Mouse (Mus musculus): ENCODE results near the gene Cbfa2t3.

Cbfa2t3 gene

GRCm38 (mm10) chr8:122717869-122718509 is 19.1 kb upstream of the Cbfa2t3 start:
- DNase-seq = peak; percentile 47

DNA sequence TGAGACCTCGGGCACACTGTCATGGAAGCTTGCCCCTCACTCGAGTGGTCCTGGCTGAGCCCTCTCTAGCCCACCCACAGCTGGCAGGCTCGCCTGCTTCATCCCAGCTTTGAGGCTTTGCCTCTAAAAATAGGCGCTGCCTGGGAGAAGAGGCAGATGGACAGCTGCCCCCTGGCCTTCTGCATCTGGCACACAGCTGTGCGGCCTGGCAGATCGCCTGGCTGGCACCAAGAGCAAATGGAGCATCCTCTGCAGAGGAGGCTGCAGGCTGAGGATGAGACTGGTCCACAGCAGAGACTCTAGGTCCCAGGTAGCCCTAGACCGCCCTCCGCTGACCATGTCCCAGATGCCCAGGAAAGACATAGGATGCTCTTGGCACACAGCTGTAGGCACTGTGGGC is 17.7 kb upstream of the Cbfa2t3 start:
- no peak for DNase-seq

DNA sequence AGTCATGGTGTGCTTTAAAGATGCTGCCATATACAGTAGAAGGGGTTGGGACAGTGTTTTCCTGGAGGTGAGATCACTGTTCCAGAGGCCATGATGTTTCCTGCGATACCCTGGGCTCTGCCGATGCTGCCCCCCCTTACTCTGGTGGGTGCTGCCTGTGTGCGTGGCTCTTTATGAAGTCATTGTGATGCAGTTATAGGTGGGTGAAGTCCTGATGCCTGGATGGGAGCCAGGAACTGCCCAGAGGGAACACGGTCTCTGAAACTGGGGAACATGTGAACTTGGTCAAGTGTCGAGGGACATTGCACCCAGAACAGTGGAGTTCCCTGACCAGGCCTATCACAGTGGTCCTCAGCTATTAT is 14.2 kb upstream of the Cbfa2t3 start:
- no peak for DNase-seq

- DNase-seq = peak; percentile 87
Observed at GRCm38 (mm10) chr8:122712411-122713156, 13.7 kb upstream of the Cbfa2t3 start.

GRCm38 (mm10) chr8:122711891-122712365 is 13.0 kb upstream of the Cbfa2t3 start:
- DNase-seq = peak; percentile 69

DNA sequence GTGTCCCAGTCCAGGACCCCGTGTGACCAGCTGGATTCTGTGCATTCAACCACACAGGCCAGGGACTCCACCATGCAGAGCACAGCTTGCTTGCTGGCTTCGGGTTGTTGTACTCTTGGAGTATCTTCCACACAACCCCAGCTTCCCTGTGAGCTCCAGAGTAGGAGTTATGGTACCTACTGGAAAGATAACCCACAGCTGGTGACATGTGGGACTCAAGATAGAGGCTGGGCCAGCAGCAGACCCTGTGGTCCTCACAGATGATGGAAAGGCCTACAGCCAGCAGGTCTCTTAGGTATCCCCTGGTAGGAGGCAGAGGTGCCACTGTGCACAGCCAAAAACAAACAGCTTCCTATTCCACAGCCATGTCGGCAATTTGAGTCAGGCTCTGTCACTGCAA is 12.6 kb upstream of the Cbfa2t3 start:
- no peak for DNase-seq

- DNase-seq = peak; percentile 91
Observed at GRCm38 (mm10) chr8:122709340-122710111, 10.6 kb upstream of the Cbfa2t3 start.

DNA sequence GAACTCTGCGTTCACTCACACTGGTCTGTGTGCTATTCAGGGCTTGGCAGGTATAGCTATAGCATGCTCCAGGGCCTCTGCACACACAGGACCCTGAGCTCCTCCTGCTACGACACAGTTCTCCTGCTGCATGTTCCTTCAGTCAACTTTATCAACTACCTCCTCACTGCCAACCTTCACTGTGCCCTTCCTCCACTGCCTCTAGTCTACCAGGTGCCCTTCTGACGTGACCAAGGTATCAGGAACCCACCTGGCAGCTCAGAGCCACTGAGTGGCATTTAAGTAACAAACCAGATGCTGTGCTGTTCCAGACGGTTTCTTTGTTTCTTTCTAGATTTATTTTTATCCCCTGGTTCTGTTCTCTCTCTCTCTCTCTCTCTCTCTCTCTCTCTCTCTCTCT is 8.3 kb upstream of the Cbfa2t3 start:
- DNase-seq = peak; percentile 50

- no peak for DNase-seq
Observed at GRCm38 (mm10) chr8:122705901-122706561, 7.1 kb upstream of the Cbfa2t3 start.

DNA sequence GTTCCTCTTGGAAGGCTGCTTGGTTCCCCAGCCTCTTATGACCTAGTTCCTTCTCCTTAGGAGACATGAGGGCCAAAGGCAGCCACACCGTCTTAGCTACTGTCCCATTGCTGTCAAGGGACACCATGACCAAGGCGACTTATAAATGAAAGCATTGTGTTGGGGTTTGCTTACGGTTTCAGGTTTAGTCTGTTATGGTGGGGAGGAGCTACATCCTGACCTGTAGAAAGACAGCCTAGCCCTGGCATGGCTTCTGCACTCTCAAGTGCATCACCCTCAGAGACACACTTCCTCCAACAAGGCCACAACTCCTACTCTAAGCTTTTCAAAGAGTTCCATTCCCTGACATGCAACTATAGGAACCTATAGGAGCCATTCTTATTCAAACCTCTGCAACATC is 5.7 kb upstream of the Cbfa2t3 start:
- DNase-seq = no peak

DNA sequence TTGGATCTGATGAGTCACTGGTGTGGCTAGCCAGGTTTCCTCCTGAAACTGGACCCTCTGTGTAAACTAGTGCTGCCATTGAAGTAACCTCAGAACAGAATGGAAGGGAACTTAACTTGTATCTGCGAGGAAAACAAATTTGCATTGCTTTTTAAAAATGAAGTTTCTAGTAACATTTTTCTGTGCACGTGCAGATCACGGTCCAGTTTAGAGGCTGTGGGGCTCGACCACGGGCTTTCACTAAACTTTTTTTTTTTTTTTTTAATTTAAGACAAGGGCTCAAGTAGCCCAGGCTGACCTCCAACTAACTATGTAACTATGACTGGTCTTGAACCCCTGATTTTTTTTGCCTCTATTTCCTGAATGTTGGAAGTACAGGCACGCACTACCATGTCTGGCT is 4.0 kb upstream of the Cbfa2t3 start:
- no peak for DNase-seq

- peak; percentile 79 for DNase-seq
Observed at GRCm38 (mm10) chr8:122702301-122702941, 3.5 kb upstream of the Cbfa2t3 start.

DNA sequence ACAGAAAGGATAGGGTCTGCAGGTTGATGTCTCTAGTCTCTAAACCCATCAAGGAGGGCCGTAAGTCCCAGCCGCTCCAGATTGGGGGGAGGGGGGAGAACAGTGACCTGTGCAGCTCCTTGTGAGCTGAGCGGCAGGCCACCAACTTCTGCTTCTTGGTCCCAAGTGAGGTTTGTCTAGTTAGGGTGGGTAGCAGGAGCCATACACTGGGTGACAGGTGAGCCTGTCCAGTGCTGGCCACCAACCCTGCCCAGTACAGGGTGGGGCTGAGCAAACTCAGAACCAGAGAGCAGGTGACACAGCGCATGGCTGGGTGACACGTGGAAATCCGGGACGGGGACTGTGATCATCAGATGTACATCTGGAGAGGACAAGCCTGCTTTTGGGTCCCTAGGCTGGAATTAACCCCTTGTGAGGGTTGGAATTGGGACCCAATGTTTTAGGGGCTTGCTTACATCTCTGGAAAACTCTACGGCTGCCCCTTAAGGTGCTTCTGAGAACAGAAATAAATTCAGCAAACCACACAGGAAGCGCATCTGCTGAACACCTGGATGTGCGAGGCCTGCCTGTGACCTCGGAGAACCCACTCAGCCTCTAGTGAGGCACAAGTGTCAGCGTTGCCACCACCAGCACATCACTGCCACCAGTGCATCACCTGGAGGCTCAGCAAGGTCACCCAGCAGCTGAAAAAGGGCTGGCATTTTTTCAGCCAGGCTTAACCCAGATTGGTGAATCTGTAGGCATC is 2.7 kb upstream of the Cbfa2t3 start:
- DNase-seq = peak; percentile 88

DNA sequence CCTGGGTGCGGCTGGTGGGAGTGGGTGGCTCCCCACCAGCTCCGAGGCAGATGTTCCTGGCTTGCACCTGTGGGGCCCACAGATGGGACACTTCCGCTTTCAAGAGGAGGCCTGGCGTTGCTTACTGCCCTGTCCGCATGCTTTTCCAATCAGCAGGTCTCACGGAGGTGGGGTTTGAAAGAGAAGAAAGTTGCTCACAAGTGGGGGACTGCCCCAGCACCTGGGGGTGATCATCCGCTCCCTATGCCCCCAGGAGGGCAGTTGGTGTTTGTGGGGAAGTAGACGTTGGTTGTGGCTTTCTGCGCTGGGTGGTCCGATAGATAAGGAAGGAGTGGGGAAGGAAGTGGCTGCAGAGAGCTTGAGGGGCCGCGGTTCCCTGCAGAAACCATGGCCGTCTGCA is 1.7 kb upstream of the Cbfa2t3 start:
- DNase-seq = peak; percentile 73

GRCm38 (mm10) chr8:122698254-122698768 is 598 bp downstream of the Cbfa2t3 start:
- DNase-seq = peak; percentile 85

DNA sequence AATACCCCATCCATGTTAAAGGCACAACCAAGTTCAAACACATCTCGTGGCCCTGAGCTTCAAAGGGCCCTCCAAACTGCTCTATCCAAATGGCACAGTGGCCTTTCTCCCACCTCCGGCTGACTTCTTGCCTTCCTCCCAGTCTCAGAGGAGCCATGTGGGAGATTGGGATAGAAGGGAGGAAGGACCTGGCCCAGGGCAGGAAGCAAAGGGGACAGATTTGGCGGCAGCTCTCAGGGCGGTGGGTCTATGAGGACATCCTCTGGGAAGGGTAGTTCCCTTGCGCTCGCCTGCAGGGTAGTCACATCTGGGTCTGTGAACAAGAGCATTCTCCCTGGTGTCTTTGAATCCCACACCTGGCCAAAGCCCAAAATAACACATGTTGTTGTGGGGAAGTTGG is 1.3 kb downstream of the Cbfa2t3 start:
- DNase-seq = peak; percentile 50

- peak; percentile 68 for DNase-seq
Observed at GRCm38 (mm10) chr8:122697181-122697581, 1.7 kb downstream of the Cbfa2t3 start.

GRCm38 (mm10) chr8:122695438-122696042 is 3.4 kb downstream of the Cbfa2t3 start:
- no peak for DNase-seq

GRCm38 (mm10) chr8:122692152-122692551 is 6.8 kb downstream of the Cbfa2t3 start:
- DNase-seq = no peak

- DNase-seq = no peak
Observed at GRCm38 (mm10) chr8:122691018-122691417, 7.9 kb downstream of the Cbfa2t3 start.

DNA sequence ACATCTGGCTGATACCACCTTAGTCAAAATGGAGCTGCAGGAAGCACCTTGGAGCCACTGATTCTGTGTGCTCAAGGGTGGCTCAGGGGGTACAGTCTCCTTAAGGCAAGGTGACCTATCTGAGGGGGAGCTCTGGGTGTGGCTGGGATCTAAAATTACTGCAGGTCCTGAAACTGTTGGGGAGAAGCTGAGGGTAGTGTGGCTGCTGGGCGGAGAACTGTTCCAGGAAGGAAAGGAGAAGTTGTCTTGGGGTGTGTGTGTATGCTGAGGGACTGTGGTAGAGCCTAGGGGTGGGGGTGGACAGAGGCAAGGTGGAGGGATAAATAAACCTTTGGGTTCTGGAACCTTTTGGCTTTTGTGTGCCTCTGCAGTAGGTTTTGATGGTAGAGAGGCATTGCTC is 9.6 kb downstream of the Cbfa2t3 start:
- DNase-seq = no peak
